Comparison of ENCODE assay signal across 14 mouse cellular contexts in the genomic region with DNA sequence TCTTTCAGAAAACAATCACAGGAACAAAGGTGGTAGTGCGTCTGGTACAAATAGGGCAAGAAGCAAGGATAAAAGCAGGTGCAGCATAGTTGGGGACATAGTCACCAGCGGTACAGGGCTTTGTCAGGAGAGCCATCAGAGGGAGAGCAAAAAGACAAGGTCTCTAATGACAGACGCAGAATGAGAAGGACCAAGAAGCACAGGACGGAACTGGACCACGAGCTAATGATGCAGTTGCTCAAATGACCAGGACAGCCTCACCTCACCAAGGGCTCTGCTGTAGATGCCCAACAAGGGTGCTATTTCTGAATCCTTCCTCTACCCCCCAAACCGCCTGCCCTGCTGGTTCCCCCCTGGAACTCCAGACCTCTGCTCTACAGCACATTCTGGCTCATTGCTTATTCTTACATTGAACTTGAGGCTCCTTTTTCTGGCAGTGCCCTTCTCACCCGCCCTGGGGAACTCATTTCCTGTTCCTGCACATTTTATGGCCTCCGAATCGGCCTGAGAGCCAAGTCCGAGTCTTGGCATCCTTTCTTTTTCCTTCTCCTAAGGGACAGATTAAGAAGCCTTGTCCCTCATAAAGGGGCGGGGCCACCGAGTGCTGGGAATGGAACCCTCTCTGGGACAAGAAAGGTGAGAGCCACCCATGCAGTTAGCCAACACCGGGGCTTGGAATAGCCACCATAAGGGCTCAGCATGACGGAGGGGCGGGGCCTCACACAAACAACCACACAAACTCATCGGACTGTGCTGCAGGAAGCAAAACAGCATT. TPM values are rescaled to one million over a fixed set of nuclear protein-coding genes. Genes with fewer than 3 reads are reported as not detected.
A peak's percentile ranks its signal among the peaks of the same experiment; 100 is the strongest.
DNase-seq lines count a peak whose midpoint lies in the region; ATAC-seq and TF ChIP-seq lines count a peak whose summit lies in the region.
"Had no signal": no experiment of that assay in that cellular context is flagged by ENCODE, and none has a peak within 500 bp of the region (broad histone marks: within the 10 kb centered on the region; RNA-seq: fewer than 3 reads in every experiment).

No protein-coding gene starts in this region.

- no peak overlapping the region for H3K4me2 ChIP-seq in heart, embryonic 11.5 days
- peak overlapping the region; percentile 43 for H3K4me2 ChIP-seq in intestine, postnatal 0 days (replicated peaks; ENCODE audit: low read depth)
- peak overlapping the region; percentile 50 for H3K4me2 ChIP-seq in limb, embryonic 13.5 days (replicated peaks)
- no peak overlapping the region for H3K4me2 ChIP-seq in midbrain, embryonic 13.5 days (replicated peaks)
- no peak overlapping the region for H3K4me2 ChIP-seq in forebrain, embryonic 11.5 days (ENCODE audit: low read depth, low read length, severe bottlenecking)
- H3K4me2 ChIP-seq: liver, embryonic 15.5 days had no signal

- TF ChIP-seq POLR2A in heart, adult 2 months (IDR thresholded peaks at IDR 0.05; ENCODE audit: insufficient read depth, low read depth, low read length) = no peak

- H3K4me3 ChIP-seq in heart, adult 2 months = no peak overlapping the region
- H3K4me3 ChIP-seq in heart, embryonic 11.5 days (ENCODE audit: low read depth, low read length) = no peak overlapping the region
- no peak overlapping the region for H3K4me3 ChIP-seq in intestine, postnatal 0 days (ENCODE audit: low read depth, low read length)
- peak overlapping the region; percentile 5; the same call in 1 of the 2 replicates for H3K4me3 ChIP-seq in limb, embryonic 13.5 days
- H3K4me3 ChIP-seq in midbrain, embryonic 13.5 days (replicated peaks) = no peak overlapping the region
- H3K4me3 ChIP-seq in forebrain, embryonic 11.5 days (ENCODE audit: low read depth, low read length) = no peak overlapping the region
- H3K4me3 ChIP-seq: liver, embryonic 15.5 days; myocyte had no signal

- intact Hi-C loops in heart, adult 2 months (cut with DNase I) = no loop called here

- H3K79me2 ChIP-seq in heart, adult 2 months (replicated peaks; ENCODE audit: control insufficient read depth, insufficient read depth, low read length) = no peaks in the 10 kb centered on the region

- peaks cover 4% of the 10 kb centered on the region for H3K4me1 ChIP-seq in heart, adult 2 months (ENCODE audit: control insufficient read depth, insufficient read depth, low read length)
- H3K4me1 ChIP-seq in heart, embryonic 11.5 days (ENCODE audit: control insufficient read depth, insufficient read depth, low read length) = no peaks in the 10 kb centered on the region
- no peaks in the 10 kb centered on the region for H3K4me1 ChIP-seq in intestine, postnatal 0 days (replicated peaks; ENCODE audit: control insufficient read depth, insufficient read depth, low read length)
- H3K4me1 ChIP-seq in limb, embryonic 13.5 days = peaks cover 11% of the 10 kb centered on the region
- H3K4me1 ChIP-seq in midbrain, embryonic 13.5 days (replicated peaks) = no peaks in the 10 kb centered on the region
- no peaks in the 10 kb centered on the region for H3K4me1 ChIP-seq in forebrain, embryonic 11.5 days (replicated peaks; ENCODE audit: control insufficient read depth, insufficient read depth, low read length)
- H3K4me1 ChIP-seq: liver, embryonic 15.5 days had no signal

- 41% methylated on average over 16 of the region's 16 CpGs for WGBS in heart, adult 2 months
- WGBS in heart, embryonic 11.5 days (ENCODE audit: insufficient replicate concordance) = 58% methylated on average over 16 of the region's 16 CpGs
- WGBS in intestine, postnatal 0 days = 49% methylated on average over 16 of the region's 16 CpGs
- WGBS in limb, embryonic 13.5 days = 38% methylated on average over 16 of the region's 16 CpGs
- WGBS in midbrain, embryonic 13.5 days = 77% methylated on average over 16 of the region's 16 CpGs
- 77% methylated on average over 16 of the region's 16 CpGs for WGBS in forebrain, embryonic 11.5 days

- peak; percentile 35 to 50 for DNase-seq in heart, adult 2 months
- no peak for DNase-seq in retina, postnatal 1 day
- no peak for DNase-seq in forebrain, embryonic 11.5 days (ENCODE audit: low spot score)
- DNase-seq: cerebellum, adult 9-11 months; thymus, postnatal 14 days had no signal

- no peaks in the 10 kb centered on the region for H3K9me3 ChIP-seq in heart, embryonic 11.5 days (replicated peaks; ENCODE audit: control insufficient read depth, low read length)
- H3K9me3 ChIP-seq in intestine, postnatal 0 days (ENCODE audit: control insufficient read depth) = no peaks in the 10 kb centered on the region
- no peaks in the 10 kb centered on the region for H3K9me3 ChIP-seq in limb, embryonic 13.5 days
- no peaks in the 10 kb centered on the region for H3K9me3 ChIP-seq in midbrain, embryonic 13.5 days
- H3K9me3 ChIP-seq in forebrain, embryonic 11.5 days (ENCODE audit: control insufficient read depth, low read length) = no peaks in the 10 kb centered on the region
- H3K9me3 ChIP-seq: liver, embryonic 15.5 days had no signal

- ATAC-seq in heart, embryonic 11.5 days (replicated peaks; ENCODE audit: insufficient number of reproducible peaks, low FRiP score, low TSS enrichment) = no peak
- 0 out of 2 replicates have a peak, but pooled peaks have one; percentile 29 for ATAC-seq in common myeloid progenitor, adult 5-6 weeks (replicated peaks; ENCODE audit: low read depth, poor library complexity, severe bottlenecking)
- peak; percentile 59 for ATAC-seq in intestine, postnatal 0 days
- ATAC-seq in limb, embryonic 13.5 days (ENCODE audit: low FRiP score, low read depth) = peak; percentile 51
- no peak for ATAC-seq in midbrain, embryonic 13.5 days
- ATAC-seq in forebrain, embryonic 11.5 days (replicated peaks; ENCODE audit: low FRiP score) = no peak
- ATAC-seq: activated CD4-positive, CD25-positive, alpha-beta regulatory T cell, adult 4 months had no signal

- no peaks in the 10 kb centered on the region for H3K27me3 ChIP-seq in heart, adult 2 months (ENCODE audit: control insufficient read depth, insufficient read depth, low read length)
- H3K27me3 ChIP-seq in heart, embryonic 11.5 days (ENCODE audit: control insufficient read depth, insufficient read depth, low read length) = no peaks in the 10 kb centered on the region
- no peaks in the 10 kb centered on the region for H3K27me3 ChIP-seq in intestine, postnatal 0 days (replicated peaks; ENCODE audit: control insufficient read depth, insufficient read depth, low read length)
- no peaks in the 10 kb centered on the region for H3K27me3 ChIP-seq in limb, embryonic 13.5 days
- H3K27me3 ChIP-seq in midbrain, embryonic 13.5 days = no peaks in the 10 kb centered on the region
- H3K27me3 ChIP-seq in forebrain, embryonic 11.5 days (ENCODE audit: control insufficient read depth, insufficient read depth, low read length) = no peaks in the 10 kb centered on the region
- H3K27me3 ChIP-seq: CH12.LX; liver, embryonic 15.5 days had no signal

- peak overlapping the region; percentile 23; the same call in 1 of the 2 replicates for H3K27ac ChIP-seq in heart, adult 2 months
- H3K27ac ChIP-seq in heart, embryonic 11.5 days (ENCODE audit: low read depth, low read length) = no peak overlapping the region
- H3K27ac ChIP-seq in intestine, postnatal 0 days (ENCODE audit: low read depth, low read length) = no peak overlapping the region
- H3K27ac ChIP-seq in limb, embryonic 13.5 days = 0 out of 2 replicates have a peak overlapping the region, but pooled peaks have one; percentile 11
- H3K27ac ChIP-seq in midbrain, embryonic 13.5 days = no peak overlapping the region
- H3K27ac ChIP-seq in forebrain, embryonic 11.5 days (ENCODE audit: low read depth, low read length) = no peak overlapping the region
- H3K27ac ChIP-seq: liver, embryonic 15.5 days had no signal

- H3K36me3 ChIP-seq in heart, adult 2 months (ENCODE audit: control insufficient read depth, insufficient read depth, low read length) = peaks cover 7% of the 10 kb centered on the region
- H3K36me3 ChIP-seq in heart, embryonic 11.5 days (ENCODE audit: control insufficient read depth, insufficient read depth, low read length) = no peaks in the 10 kb centered on the region
- no peaks in the 10 kb centered on the region for H3K36me3 ChIP-seq in intestine, postnatal 0 days (ENCODE audit: control insufficient read depth, insufficient read depth)
- no peaks in the 10 kb centered on the region for H3K36me3 ChIP-seq in limb, embryonic 13.5 days
- no peaks in the 10 kb centered on the region for H3K36me3 ChIP-seq in midbrain, embryonic 13.5 days
- no peaks in the 10 kb centered on the region for H3K36me3 ChIP-seq in forebrain, embryonic 11.5 days (ENCODE audit: control insufficient read depth, insufficient read depth, low read length)
- H3K36me3 ChIP-seq: liver, embryonic 15.5 days had no signal

- no peak for TF ChIP-seq EP300 in heart, adult 2 months (IDR thresholded peaks at IDR 0.05; ENCODE audit: insufficient read depth, low read depth, low read length)

- no peak for TF ChIP-seq CTCF in heart, adult 2 months (IDR thresholded peaks at IDR 0.05)
- TF ChIP-seq CTCF in intestine, postnatal 0 days (IDR thresholded peaks at IDR 0.05; ENCODE audit: low read depth) = no peak

- H3K9ac ChIP-seq in heart, adult 2 months (ENCODE audit: low read depth, low read length) = no peak overlapping the region
- H3K9ac ChIP-seq in heart, embryonic 11.5 days (ENCODE audit: low read depth, low read length) = no peak overlapping the region
- no peak overlapping the region for H3K9ac ChIP-seq in intestine, postnatal 0 days (ENCODE audit: low read depth, low read length)
- no peak overlapping the region for H3K9ac ChIP-seq in limb, embryonic 13.5 days
- no peak overlapping the region for H3K9ac ChIP-seq in midbrain, embryonic 13.5 days (replicated peaks)
- no peak overlapping the region for H3K9ac ChIP-seq in forebrain, embryonic 11.5 days (ENCODE audit: low read length)
- H3K9ac ChIP-seq: liver, embryonic 15.5 days had no signal

RNA-seq across cellular contexts. Expression of gene Tmem182, which starts 9.9 kb away (rescaled TPM):
- total RNA-seq in heart, adult 2 months (2021) = 100 to 1,000 TPM; 142 to 178 TPM
- polyA plus RNA-seq in heart, adult 2 months (2012; rRNA removed) = 89.5 and 174 TPM in 2 replicates
- polyA plus RNA-seq in heart, embryonic 11.5 days (2014; fragmentation: Nextera tagmentation; extraction: Ambion mirVana) = 17.7 and 18.9 TPM in 2 replicates
- total RNA-seq in common myeloid progenitor, adult 5-6 weeks (2017) = not detected in 2 replicates
- polyA plus RNA-seq in intestine, postnatal 0 days (2015; fragmentation: Nextera tagmentation; extraction: Ambion mirVana) = 0.05 and 0.16 TPM in 2 replicates
- 1.3 and 2.2 TPM in 2 replicates for polyA plus RNA-seq in limb, embryonic 13.5 days (2015; fragmentation: Nextera tagmentation; extraction: Ambion mirVana)
- polyA plus RNA-seq in midbrain, embryonic 13.5 days (2015; fragmentation: Nextera tagmentation; extraction: Ambion mirVana) = 0.05 TPM in 1 of 2 replicates, not detected in the other
- not detected in 2 replicates for polyA plus RNA-seq in forebrain, embryonic 11.5 days (2014; fragmentation: Nextera tagmentation; extraction: Ambion mirVana)
- total RNA-seq: CH12.LX had no signal
- polyA plus RNA-seq: activated CD4-positive, CD25-positive, alpha-beta regulatory T cell, adult 4 months had no signal

RNA-seq across cellular contexts. Expression of gene Mfsd9, which starts 24.8 kb away (rescaled TPM):
- under 1 TPM; 0.52 to 0.57 TPM for total RNA-seq in heart, adult 2 months (2021)
- polyA plus RNA-seq in heart, adult 2 months (2012; rRNA removed) = 0.72 and 1.3 TPM in 2 replicates
- 1.9 and 2.0 TPM in 2 replicates for polyA plus RNA-seq in heart, embryonic 11.5 days (2014; fragmentation: Nextera tagmentation; extraction: Ambion mirVana)
- total RNA-seq in common myeloid progenitor, adult 5-6 weeks (2017) = 1.6 and 2.0 TPM in 2 replicates
- 7.6 and 7.8 TPM in 2 replicates for polyA plus RNA-seq in intestine, postnatal 0 days (2015; fragmentation: Nextera tagmentation; extraction: Ambion mirVana)
- polyA plus RNA-seq in limb, embryonic 13.5 days (2015; fragmentation: Nextera tagmentation; extraction: Ambion mirVana) = 4.2 and 4.5 TPM in 2 replicates
- 4.0 and 5.0 TPM in 2 replicates for polyA plus RNA-seq in midbrain, embryonic 13.5 days (2015; fragmentation: Nextera tagmentation; extraction: Ambion mirVana)
- polyA plus RNA-seq in forebrain, embryonic 11.5 days (2014; fragmentation: Nextera tagmentation; extraction: Ambion mirVana) = 2.8 and 3.3 TPM in 2 replicates
- total RNA-seq: CH12.LX had no signal

Comparison
In these comparisons a context has a peak if more than half of its experiments do, and no peak if none do; other contexts are left out.
1. H3K27ac ChIP-seq: peak in heart, adult 2 months (single experiment) and limb, embryonic 13.5 days (single experiment); none in heart, embryonic 11.5 days (single experiment), intestine, postnatal 0 days (single experiment), midbrain, embryonic 13.5 days (single experiment) and forebrain, embryonic 11.5 days (single experiment).
2. DNase-seq: peak in heart, adult 2 months (2 of 2); none in retina, postnatal 1 day (single experiment) and forebrain, embryonic 11.5 days (single experiment).
3. ATAC-seq: peak in common myeloid progenitor, adult 5-6 weeks (single experiment), intestine, postnatal 0 days (single experiment) and limb, embryonic 13.5 days (single experiment); none in heart, embryonic 11.5 days (single experiment), midbrain, embryonic 13.5 days (single experiment) and forebrain, embryonic 11.5 days (single experiment).
4. H3K4me2 ChIP-seq: peak in intestine, postnatal 0 days (single experiment) and limb, embryonic 13.5 days (single experiment); none in heart, embryonic 11.5 days (single experiment), midbrain, embryonic 13.5 days (single experiment) and forebrain, embryonic 11.5 days (single experiment).